8 mouse cellular contexts compared by ENCODE assay signal in genomic region chr4:88938712-88939032, GRCm38 (mm10). TPM values are rescaled to one million over a fixed set of nuclear protein-coding genes. Genes with fewer than 3 reads are reported as not detected.
A peak's percentile ranks its signal among the peaks of the same experiment; 100 is the strongest.
DNase-seq lines count a peak whose midpoint lies in the region; ATAC-seq lines count a peak whose summit lies in the region.

No protein-coding gene starts in this region.

- H3K4me3 ChIP-seq in lung, embryonic 16.5 days (ENCODE audit: low read length): peak overlapping the region; percentile 64
- peak overlapping the region; percentile 67 for H3K4me3 ChIP-seq in intestine, embryonic 16.5 days (ENCODE audit: low read length)
- peak overlapping the region; percentile 64 for H3K4me3 ChIP-seq in neural tube, embryonic 15.5 days (replicated peaks)

- H3K27ac ChIP-seq in lung, embryonic 16.5 days (ENCODE audit: low read length): no peak overlapping the region; the same call in 1 of the 2 replicates
- H3K27ac ChIP-seq in intestine, embryonic 16.5 days (ENCODE audit: low read length): peak overlapping the region; percentile 72
- H3K27ac ChIP-seq in neural tube, embryonic 15.5 days (replicated peaks): peak overlapping the region; percentile 87

- 7% methylated on average over 11 of the region's 11 CpGs for WGBS in lung, embryonic 16.5 days
- WGBS in intestine, embryonic 16.5 days: 9% methylated on average over 11 of the region's 11 CpGs
- 5% methylated on average over 11 of the region's 11 CpGs for WGBS in neural tube, embryonic 15.5 days

- DNase-seq in cerebellum, postnatal 36 days: no peak
- no peak for DNase-seq in lung, postnatal 10 days
- no peak for DNase-seq in adrenal gland, adult 8-10 months
- no peak for DNase-seq in c-Kit-positive CD71-positive TER-119-positive erythroid progenitor cells, embryonic 14.5 days (ENCODE audit: low spot score)

- no peaks in the 10 kb centered on the region for H3K9me3 ChIP-seq in lung, embryonic 16.5 days (ENCODE audit: control insufficient read depth, low read length)
- H3K9me3 ChIP-seq in intestine, embryonic 16.5 days (ENCODE audit: control insufficient read depth, low read length): no peaks in the 10 kb centered on the region
- no peaks in the 10 kb centered on the region for H3K9me3 ChIP-seq in neural tube, embryonic 15.5 days (replicated peaks)

- H3K4me1 ChIP-seq in lung, embryonic 16.5 days (replicated peaks; ENCODE audit: control insufficient read depth, insufficient read depth, low read length): 0 out of 2 replicates have a peak, but pooled peaks cover 3% of the 10 kb centered on the region
- peaks cover 3% of the 10 kb centered on the region; the same call in 1 of the 2 replicates for H3K4me1 ChIP-seq in intestine, embryonic 16.5 days (ENCODE audit: control insufficient read depth, insufficient read depth, low read length)
- peaks cover 11% of the 10 kb centered on the region; the same call in 1 of the 2 replicates for H3K4me1 ChIP-seq in neural tube, embryonic 15.5 days

- H3K36me3 ChIP-seq in lung, embryonic 16.5 days (ENCODE audit: control insufficient read depth, insufficient read depth, low read length): no peaks in the 10 kb centered on the region
- H3K36me3 ChIP-seq in intestine, embryonic 16.5 days (ENCODE audit: control insufficient read depth, insufficient read depth, low read length): no peaks in the 10 kb centered on the region
- H3K36me3 ChIP-seq in neural tube, embryonic 15.5 days: no peaks in the 10 kb centered on the region

- peak overlapping the region; percentile 66 for H3K9ac ChIP-seq in lung, embryonic 16.5 days (ENCODE audit: low read length)
- peak overlapping the region; percentile 80 for H3K9ac ChIP-seq in intestine, embryonic 16.5 days (ENCODE audit: low read depth, low read length)
- H3K9ac ChIP-seq in neural tube, embryonic 15.5 days (replicated peaks): peak overlapping the region; percentile 73

- ATAC-seq in cerebellum, adult (ENCODE audit: insufficient number of reproducible peaks, low FRiP score, low TSS enrichment): peak; percentile 5; the same call in 1 of the 2 replicates
- peak; percentile 62; the same call in 1 of the 2 replicates for ATAC-seq in lung, embryonic 16.5 days (ENCODE audit: low read depth)
- peak; percentile 63 for ATAC-seq in intestine, embryonic 16.5 days
- ATAC-seq in neural tube, embryonic 15.5 days (ENCODE audit: low FRiP score): peak; percentile 82

- H3K27me3 ChIP-seq in lung, embryonic 16.5 days (ENCODE audit: control insufficient read depth, insufficient read depth, low read depth, low read length): peaks cover 30% of the 10 kb centered on the region
- H3K27me3 ChIP-seq in intestine, embryonic 16.5 days (replicated peaks; ENCODE audit: control insufficient read depth, insufficient read depth, low read length): peaks cover 12% of the 10 kb centered on the region; the same call in 1 of the 2 replicates
- H3K27me3 ChIP-seq in neural tube, embryonic 15.5 days (replicated peaks): peaks cover 18% of the 10 kb centered on the region

- H3K4me2 ChIP-seq in lung, embryonic 16.5 days (ENCODE audit: low read depth, low read length): peak overlapping the region; percentile 90
- H3K4me2 ChIP-seq in intestine, embryonic 16.5 days (ENCODE audit: low read depth, low read length): peak overlapping the region; percentile 83
- H3K4me2 ChIP-seq in neural tube, embryonic 15.5 days: peak overlapping the region; percentile 80

RNA-seq across cellular contexts. Expression of gene Ifne, which starts 58.7 kb away (rescaled TPM):
- polyA plus RNA-seq in lung, embryonic 16.5 days (2015; fragmentation: Nextera tagmentation; extraction: Ambion mirVana): not detected in 2 replicates
- polyA plus RNA-seq in intestine, embryonic 16.5 days (2015; fragmentation: Nextera tagmentation; extraction: Ambion mirVana): not detected in 2 replicates
- polyA plus RNA-seq in neural tube, embryonic 15.5 days (2015; fragmentation: Nextera tagmentation; extraction: Ambion mirVana): not detected in 2 replicates
- not detected for total RNA-seq in adrenal gland, adult 8-10 months (2022)

Comparison
In these comparisons a context has a peak if more than half of its experiments do, and no peak if none do; other contexts are left out.
1. ATAC-seq: peak in every context shown above with its lines; median percentile 82 in neural tube, embryonic 15.5 days; 63 in intestine, embryonic 16.5 days; 62 in lung, embryonic 16.5 days; 5 in cerebellum, adult.